Mouse (Mus musculus): ENCODE measurements around the gene Slc38a2. TPM values are rescaled to one million over a fixed set of nuclear protein-coding genes. Genes with fewer than 3 reads are reported as not detected.

The Slc38a2 gene
- polyA plus RNA-seq, 1 experiment from 2014 or later = 191 TPM

- ATAC-seq (ENCODE audit: insufficient number of reproducible peaks, insufficient read depth, low FRiP score, low read depth) = no peak
- H3K27ac ChIP-seq (replicated peaks in 1 of 2; ENCODE audit: control insufficient read depth in 1 of 2, insufficient read depth in 1 of 2, low read depth in 2 of 2, low read length in 2 of 2) = no peak overlapping the region
Observed at GRCm38 (mm10) chr15:96730416-96730815, 30.9 kb upstream of the Slc38a2 start.

GRCm38 (mm10) chr15:96729785-96730184 lies 30.3 kb upstream of the Slc38a2 start:
- Histone ChIP-seq H3K9me3 (ENCODE audit: control insufficient read depth, low read length) (no peaks in the 10 kb centered on the region), H3K27ac (replicated peaks in 1 of 2; ENCODE audit: control insufficient read depth in 1 of 2, insufficient read depth in 1 of 2, low read depth in 2 of 2, low read length in 2 of 2) (no peak overlapping the region), H3K36me3 (ENCODE audit: control insufficient read depth, insufficient read depth, low read length) (no peaks in the 10 kb centered on the region), H3K9ac (ENCODE audit: low read length) (no peak overlapping the region), H3K4me1 (ENCODE audit: control insufficient read depth in 2 of 2, insufficient read depth in 2 of 2, low read length in 2 of 2) (peaks cover 14 to 19% of the 10 kb centered on the region in 2 experiments), H3K4me2 (ENCODE audit: low read length) (no peak overlapping the region), H3K27me3 (ENCODE audit: control insufficient read depth, insufficient read depth, low read length) (no peaks in the 10 kb centered on the region), H3K4me3 (ENCODE audit: control insufficient read depth in 1 of 2, insufficient read depth in 1 of 2, low read depth in 1 of 2, low read length in 2 of 2) (no peak overlapping the region)
- WGBS = 52% methylated on average over 9 of the region's 9 CpGs
- ATAC-seq (ENCODE audit: insufficient number of reproducible peaks, insufficient read depth, low FRiP score, low read depth) = no peak

More at GRCm38 (mm10) chr15:96730416-96730815, 30.9 kb upstream of the Slc38a2 start:
- 80% methylated on average over 9 of the region's 9 CpGs for WGBS
- H3K9me3 ChIP-seq (ENCODE audit: control insufficient read depth, low read length) = no peaks in the 10 kb centered on the region
- peaks cover 14 to 19% of the 10 kb centered on the region in 2 experiments for H3K4me1 ChIP-seq (ENCODE audit: control insufficient read depth in 2 of 2, insufficient read depth in 2 of 2, low read length in 2 of 2)
- H3K36me3 ChIP-seq (ENCODE audit: control insufficient read depth, insufficient read depth, low read length) = no peaks in the 10 kb centered on the region
- no peaks in the 10 kb centered on the region for H3K27me3 ChIP-seq (ENCODE audit: control insufficient read depth, insufficient read depth, low read length)
- no peak overlapping the region for H3K4me2 ChIP-seq (ENCODE audit: low read length)
- H3K9ac ChIP-seq (ENCODE audit: low read length) = no peak overlapping the region
- no peak overlapping the region for H3K4me3 ChIP-seq (ENCODE audit: control insufficient read depth in 1 of 2, insufficient read depth in 1 of 2, low read depth in 1 of 2, low read length in 2 of 2)

GRCm38 (mm10) chr15:96728993-96729392 lies 29.5 kb upstream of the Slc38a2 start:
- H3K9ac ChIP-seq (ENCODE audit: low read length) = no peak overlapping the region
- H3K9me3 ChIP-seq (ENCODE audit: control insufficient read depth, low read length) = no peaks in the 10 kb centered on the region
- 67% methylated on average over 10 of the region's 10 CpGs for WGBS
- peaks cover 10 to 11% of the 10 kb centered on the region in 2 experiments for H3K4me1 ChIP-seq (ENCODE audit: control insufficient read depth in 2 of 2, insufficient read depth in 2 of 2, low read length in 2 of 2)
- no peaks in the 10 kb centered on the region for H3K27me3 ChIP-seq (ENCODE audit: control insufficient read depth, insufficient read depth, low read length)
- H3K4me3 ChIP-seq (ENCODE audit: control insufficient read depth in 1 of 2, insufficient read depth in 1 of 2, low read depth in 1 of 2, low read length in 2 of 2) = no peak overlapping the region
- no peaks in the 10 kb centered on the region for H3K36me3 ChIP-seq (ENCODE audit: control insufficient read depth, insufficient read depth, low read length)
- no peak for ATAC-seq (ENCODE audit: insufficient number of reproducible peaks, insufficient read depth, low FRiP score, low read depth)
- no peak overlapping the region for H3K4me2 ChIP-seq (ENCODE audit: low read length)
- no peak overlapping the region for H3K27ac ChIP-seq (replicated peaks in 1 of 2; ENCODE audit: control insufficient read depth in 1 of 2, insufficient read depth in 1 of 2, low read depth in 2 of 2, low read length in 2 of 2)

- WGBS = 80% methylated on average over 4 of the region's 4 CpGs
- Histone ChIP-seq H3K4me2 (ENCODE audit: low read length) (no peak overlapping the region), H3K9me3 (ENCODE audit: control insufficient read depth, low read length) (no peaks in the 10 kb centered on the region), H3K27ac (replicated peaks in 1 of 2; ENCODE audit: control insufficient read depth in 1 of 2, insufficient read depth in 1 of 2, low read depth in 2 of 2, low read length in 2 of 2) (no peak overlapping the region), H3K4me1 (ENCODE audit: control insufficient read depth in 2 of 2, insufficient read depth in 2 of 2, low read length in 2 of 2) (peaks cover 6 to 8% of the 10 kb centered on the region in 2 experiments; a peak in 3 of 4 replicates), H3K4me3 (ENCODE audit: control insufficient read depth in 1 of 2, insufficient read depth in 1 of 2, low read depth in 1 of 2, low read length in 2 of 2) (no peak overlapping the region), H3K36me3 (ENCODE audit: control insufficient read depth, insufficient read depth, low read length) (no peaks in the 10 kb centered on the region), H3K27me3 (ENCODE audit: control insufficient read depth, insufficient read depth, low read length) (no peaks in the 10 kb centered on the region), H3K9ac (ENCODE audit: low read length) (no peak overlapping the region)
- ATAC-seq (ENCODE audit: insufficient number of reproducible peaks, insufficient read depth, low FRiP score, low read depth) = no peak
Observed at GRCm38 (mm10) chr15:96728346-96728745, 28.8 kb upstream of the Slc38a2 start.

- H3K4me3 ChIP-seq (ENCODE audit: control insufficient read depth in 1 of 2, insufficient read depth in 1 of 2, low read depth in 1 of 2, low read length in 2 of 2) = no peak overlapping the region
- no peak for ATAC-seq (ENCODE audit: insufficient number of reproducible peaks, insufficient read depth, low FRiP score, low read depth)
- no peaks in the 10 kb centered on the region for H3K36me3 ChIP-seq (ENCODE audit: control insufficient read depth, insufficient read depth, low read length)
- H3K4me2 ChIP-seq (ENCODE audit: low read length) = no peak overlapping the region
- H3K4me1 ChIP-seq (ENCODE audit: control insufficient read depth in 2 of 2, insufficient read depth in 2 of 2, low read length in 2 of 2) = peaks cover 2 to 3% of the 10 kb centered on the region in 2 experiments; a peak in 3 of 4 replicates
- no peak overlapping the region for H3K9ac ChIP-seq (ENCODE audit: low read length)
- H3K27me3 ChIP-seq (ENCODE audit: control insufficient read depth, insufficient read depth, low read length) = no peaks in the 10 kb centered on the region
- H3K9me3 ChIP-seq (ENCODE audit: control insufficient read depth, low read length) = no peaks in the 10 kb centered on the region
- no peak overlapping the region for H3K27ac ChIP-seq (replicated peaks in 1 of 2; ENCODE audit: control insufficient read depth in 1 of 2, insufficient read depth in 1 of 2, low read depth in 2 of 2, low read length in 2 of 2)
Observed at GRCm38 (mm10) chr15:96724506-96724905, 25.0 kb upstream of the Slc38a2 start.

GRCm38 (mm10) chr15:96722228-96722627 lies 22.7 kb upstream of the Slc38a2 start:
- H3K4me2 ChIP-seq (ENCODE audit: low read length) = no peak overlapping the region
- 77% methylated on average over 7 of the region's 7 CpGs for WGBS
- no peak overlapping the region for H3K9ac ChIP-seq (ENCODE audit: low read length)
- H3K9me3 ChIP-seq (ENCODE audit: control insufficient read depth, low read length) = no peaks in the 10 kb centered on the region
- no peak overlapping the region for H3K27ac ChIP-seq (replicated peaks in 1 of 2; ENCODE audit: control insufficient read depth in 1 of 2, insufficient read depth in 1 of 2, low read depth in 2 of 2, low read length in 2 of 2)
- H3K36me3 ChIP-seq (ENCODE audit: control insufficient read depth, insufficient read depth, low read length) = no peaks in the 10 kb centered on the region
- H3K27me3 ChIP-seq (ENCODE audit: control insufficient read depth, insufficient read depth, low read length) = no peaks in the 10 kb centered on the region
- ATAC-seq (ENCODE audit: insufficient number of reproducible peaks, insufficient read depth, low FRiP score, low read depth) = no peak
- no peak overlapping the region for H3K4me3 ChIP-seq (ENCODE audit: control insufficient read depth in 1 of 2, insufficient read depth in 1 of 2, low read depth in 1 of 2, low read length in 2 of 2)
- H3K4me1 ChIP-seq (ENCODE audit: control insufficient read depth in 2 of 2, insufficient read depth in 2 of 2, low read length in 2 of 2) = no peaks in the 10 kb centered on the region

- peaks cover 3 to 7% of the 10 kb centered on the region in 2 experiments; a peak in 2 of 4 replicates for H3K4me1 ChIP-seq (ENCODE audit: control insufficient read depth in 2 of 2, insufficient read depth in 2 of 2, low read length in 2 of 2)
- 92% methylated on average over 6 of the region's 6 CpGs for WGBS
- no peak for ATAC-seq (ENCODE audit: insufficient number of reproducible peaks, insufficient read depth, low FRiP score, low read depth)
Observed at GRCm38 (mm10) chr15:96720146-96720545, 20.6 kb upstream of the Slc38a2 start.

GRCm38 (mm10) chr15:96718466-96718865 lies 18.9 kb upstream of the Slc38a2 start:
- no peak for ATAC-seq (ENCODE audit: insufficient number of reproducible peaks, insufficient read depth, low FRiP score, low read depth)
- Histone ChIP-seq H3K4me3 (ENCODE audit: control insufficient read depth in 1 of 2, insufficient read depth in 1 of 2, low read depth in 1 of 2, low read length in 2 of 2) (no peak overlapping the region), H3K4me1 (ENCODE audit: control insufficient read depth in 2 of 2, insufficient read depth in 2 of 2, low read length in 2 of 2) (peaks cover 6 to 7% of the 10 kb centered on the region in 2 experiments; a peak in 3 of 4 replicates), H3K4me2 (ENCODE audit: low read length) (no peak overlapping the region), H3K27me3 (ENCODE audit: control insufficient read depth, insufficient read depth, low read length) (no peaks in the 10 kb centered on the region), H3K27ac (replicated peaks in 1 of 2; ENCODE audit: control insufficient read depth in 1 of 2, insufficient read depth in 1 of 2, low read depth in 2 of 2, low read length in 2 of 2) (no peak overlapping the region), H3K9ac (ENCODE audit: low read length) (no peak overlapping the region), H3K9me3 (ENCODE audit: control insufficient read depth, low read length) (no peaks in the 10 kb centered on the region), H3K36me3 (ENCODE audit: control insufficient read depth, insufficient read depth, low read length) (no peaks in the 10 kb centered on the region)
- 72% methylated on average over 7 of the region's 7 CpGs for WGBS

More at GRCm38 (mm10) chr15:96720146-96720545, 20.6 kb upstream of the Slc38a2 start:
- Histone ChIP-seq H3K27me3 (ENCODE audit: control insufficient read depth, insufficient read depth, low read length) (no peaks in the 10 kb centered on the region), H3K9ac (ENCODE audit: low read length) (no peak overlapping the region), H3K4me2 (ENCODE audit: low read length) (no peak overlapping the region), H3K9me3 (ENCODE audit: control insufficient read depth, low read length) (no peaks in the 10 kb centered on the region), H3K4me3 (ENCODE audit: control insufficient read depth in 1 of 2, insufficient read depth in 1 of 2, low read depth in 1 of 2, low read length in 2 of 2) (no peak overlapping the region), H3K36me3 (ENCODE audit: control insufficient read depth, insufficient read depth, low read length) (no peaks in the 10 kb centered on the region), H3K27ac (replicated peaks in 1 of 2; ENCODE audit: control insufficient read depth in 1 of 2, insufficient read depth in 1 of 2, low read depth in 2 of 2, low read length in 2 of 2) (no peak overlapping the region)
